Mouse (Mus musculus) left cerebral cortex, adult 18-20 months (tissue): Measurements from ENCODE around the gene Klf9. TPM values are rescaled to one million over a fixed set of nuclear protein-coding genes. Genes with fewer than 3 reads are reported as not detected.

Experiments
- DNase-seq, 2 experiments: peaks; one replicate each; pipeline ENCODE4 v3.0.0; 2021 to 2022; ENCODE audit warnings: low spot score in 2 of 2, mixed read lengths in 1 of 2
- microRNA-seq, 2 experiments: library from miRNA; unstranded; fragments of <30 nt; microRNA quantifications; one replicate each; pipeline ENCODE4 v1.2.0; 2021
- total RNA-seq, 2 experiments: library from RNA; stranded (reverse); gene quantifications; 2 replicates each; pipeline ENCODE4 v1.2.3; 2021

The Klf9 gene
- total RNA-seq, 2 experiments from 2014 or later: 153 to 167 TPM

- peak; percentile 44 to 75 for DNase-seq
These were observed 73.3 kb downstream of the Klf9 start for GRCm38 (mm10) chr19:23214326-23214725.

Small RNA genes lying within 50 kb of the gene (microRNA-seq; reads per million reads assigned to microRNA genes)
- gene Mir1192: 0 reads per million in 2 experiments

Other genes starting within 250 kb of the Klf9 start
- 10 to 100 TPM; 28.4 to 35.6 TPM for gene Smc5, start 132.7 kb downstream of the Klf9 start, total RNA-seq